Mouse (Mus musculus) spleen, adult 2 months (tissue): ENCODE results near the gene Vat1l. TPM values are rescaled to one million over a fixed set of nuclear protein-coding genes. Genes with fewer than 3 reads are reported as not detected.

Experiments used
- DNase-seq, 2 experiments: peaks; one replicate each; pipeline versions ENCODE4 v3.0.0 to v3.0.0-alpha.2; 2012 to 2021; ENCODE audit warnings: low spot score in 2 of 2, low read depth in 1 of 2
- H3K27ac ChIP-seq: fragments of 200-500 bp; 2 replicates; pipeline ENCODE4 v1.5.1; 2012; ENCODE audit warnings: low read length, inconsistent platforms; ENCODE audit not compliant: insufficient read depth
- H3K27me3 ChIP-seq: fragments of 200-500 bp; 2 replicates; pipeline ENCODE4 v1.6.1; 2012; ENCODE audit warnings: mild to moderate bottlenecking, moderate library complexity, low read length, inconsistent platforms; ENCODE audit not compliant: control insufficient read depth, insufficient read depth
- H3K36me3 ChIP-seq: fragments of 200-500 bp; 2 replicates; pipeline ENCODE4 v1.6.1; 2012; ENCODE audit warnings: mild to moderate bottlenecking, low read length, inconsistent platforms; ENCODE audit not compliant: control insufficient read depth, insufficient read depth
- H3K4me1 ChIP-seq: fragments of 200-500 bp; 2 replicates; pipeline ENCODE4 v1.6.1; 2011; ENCODE audit warnings: inconsistent platforms; ENCODE audit not compliant: control insufficient read depth, insufficient read depth, insufficient read length
- H3K4me3 ChIP-seq: fragments of 200-500 bp; 2 replicates; pipeline ENCODE4 v1.5.1; 2011; ENCODE audit warnings: mild to moderate bottlenecking, inconsistent platforms; ENCODE audit not compliant: insufficient read depth, insufficient read length; ENCODE audit errors: extremely low read depth
- CTCF ChIP-seq: fragments of 200-500 bp; IDR thresholded peaks from 2 replicates; pipeline ENCODE4 v1.5.1; 2011; ENCODE audit warnings: mild to moderate bottlenecking, inconsistent platforms; ENCODE audit not compliant: insufficient read depth, insufficient read length, insufficient replicate concordance; ENCODE audit errors: extremely low read depth
- POLR2A ChIP-seq: fragments of 200-500 bp; IDR thresholded peaks from 2 replicates; pipeline ENCODE4 v1.6.1; 2011; ENCODE audit warnings: low read depth, low read length, inconsistent platforms
- WGBS: fragments of 180-500 bp; shearing (Covaris S2); methylation state at CpG from one replicate; pipeline ENCODE4 v1.1.7; 2018; 5-methylcytosine and 5-hydroxymethylcytosine counted together
- polyA plus RNA-seq: library from polyadenylated mRNA; depleted of rRNA; stranded (reverse); fragments of >200 nt; gene quantifications from 2 replicates; pipeline ENCODE4 v1.2.3, GENCODE M21; 2012

Vat1l gene
- polyA plus RNA-seq, 1 experiment, result not detected

- H3K4me1 ChIP-seq, result no peaks in the 10 kb centered on the region
- DNase-seq, result no peak
- TF ChIP-seq CTCF, result no peak
- no peak for TF ChIP-seq POLR2A
- H3K27me3 ChIP-seq, result no peaks in the 10 kb centered on the region
- no peaks in the 10 kb centered on the region for H3K36me3 ChIP-seq
- WGBS, result 82% methylated on average over 11 of the region's 11 CpGs
- H3K4me3 ChIP-seq, result no peak overlapping the region
- no peak overlapping the region for H3K27ac ChIP-seq
These were observed 89.7 kb downstream of the Vat1l start for GRCm38 (mm10) chr8:114294889-114295748.

- 75% methylated on average over 3 of the region's 3 CpGs for WGBS
- no peaks in the 10 kb centered on the region for H3K4me1 ChIP-seq
- H3K36me3 ChIP-seq, result no peaks in the 10 kb centered on the region
- TF ChIP-seq POLR2A (no peak), CTCF (no peak)
- DNase-seq, result no peak
- H3K4me3 ChIP-seq, result no peak overlapping the region
- no peak overlapping the region for H3K27ac ChIP-seq
- H3K27me3 ChIP-seq, result no peaks in the 10 kb centered on the region
These were observed 90.3 kb downstream of the Vat1l start for GRCm38 (mm10) chr8:114295749-114296067.

GRCm38 (mm10) chr8:114298253-114298652 lies 92.8 kb downstream of the Vat1l start:
- Histone ChIP-seq H3K4me1 (no peaks in the 10 kb centered on the region), H3K27ac (no peak overlapping the region), H3K36me3 (no peaks in the 10 kb centered on the region), H3K4me3 (no peak overlapping the region), H3K27me3 (no peaks in the 10 kb centered on the region)
- DNase-seq, result no peak
- WGBS, result 63% methylated on average over 2 of the region's 2 CpGs
- no peak for TF ChIP-seq CTCF
- no peak for TF ChIP-seq POLR2A

- Histone ChIP-seq H3K27me3 (no peaks in the 10 kb centered on the region), H3K4me3 (no peak overlapping the region), H3K36me3 (no peaks in the 10 kb centered on the region), H3K4me1 (no peaks in the 10 kb centered on the region), H3K27ac (no peak overlapping the region)
- no peak for DNase-seq
- WGBS, result 76% methylated on average over 7 of the region's 7 CpGs
- TF ChIP-seq POLR2A (no peak), CTCF (no peak)
These were observed 94.7 kb downstream of the Vat1l start for GRCm38 (mm10) chr8:114300072-114300471.

GRCm38 (mm10) chr8:114306296-114306695 lies 100.9 kb downstream of the Vat1l start:
- Histone ChIP-seq H3K36me3 (no peaks in the 10 kb centered on the region), H3K27me3 (no peaks in the 10 kb centered on the region), H3K4me1 (no peaks in the 10 kb centered on the region), H3K4me3 (no peak overlapping the region), H3K27ac (no peak overlapping the region)
- DNase-seq, result no peak
- 82% methylated on average over 5 of the region's 5 CpGs for WGBS
- TF ChIP-seq CTCF, result no peak
- no peak for TF ChIP-seq POLR2A

GRCm38 (mm10) chr8:114314669-114315325 lies 109.4 kb downstream of the Vat1l start:
- 52% methylated on average over 5 of the region's 5 CpGs for WGBS
- Histone ChIP-seq H3K4me1 (no peaks in the 10 kb centered on the region), H3K27ac (no peak overlapping the region), H3K4me3 (no peak overlapping the region), H3K36me3 (no peaks in the 10 kb centered on the region), H3K27me3 (no peaks in the 10 kb centered on the region)
- DNase-seq, result no peak
- TF ChIP-seq POLR2A, result no peak
- no peak for TF ChIP-seq CTCF

GRCm38 (mm10) chr8:114318161-114318560 lies 112.7 kb downstream of the Vat1l start:
- Histone ChIP-seq H3K4me1 (no peaks in the 10 kb centered on the region), H3K4me3 (no peak overlapping the region), H3K36me3 (no peaks in the 10 kb centered on the region), H3K27ac (no peak overlapping the region), H3K27me3 (no peaks in the 10 kb centered on the region)
- WGBS, result 86% methylated on average over 4 of the region's 4 CpGs
- no peak for DNase-seq
- TF ChIP-seq CTCF (no peak), POLR2A (no peak)
